Mouse (Mus musculus): Measurements from ENCODE around the gene Atg7.

DNA sequence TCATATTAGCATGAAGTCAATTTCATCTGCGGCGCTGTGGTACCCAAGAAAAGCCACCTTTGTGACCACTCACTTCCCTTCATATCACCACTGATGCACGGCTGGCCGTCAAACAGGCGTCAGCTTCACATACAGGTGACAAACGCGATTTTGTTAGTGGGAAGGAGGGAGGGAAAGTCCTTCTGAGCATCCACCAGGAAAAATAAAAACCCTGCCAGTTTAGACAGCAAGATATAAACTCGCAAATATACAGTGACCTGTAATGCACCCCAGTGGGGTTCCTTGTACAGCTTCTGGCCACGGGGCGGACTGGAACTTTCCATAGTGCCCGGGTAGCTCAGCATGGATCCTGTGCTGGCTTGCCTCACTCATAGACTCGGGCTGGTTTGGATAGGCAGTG lies 248.9 kb downstream of the Atg7 start:
- TF ChIP-seq CTCF (IDR thresholded peaks at IDR 0.05; ENCODE audit: extremely low read depth, insufficient read depth, low read length) (no peak), POLR2A (IDR thresholded peaks at IDR 0.05; ENCODE audit: extremely low read depth, insufficient read depth, low read length) (no peak)

Measured in cortical plate, adult 2 months (tissue).